Mouse (Mus musculus) myocyte (in vitro differentiated cells): ENCODE data around the gene Slc25a17. TPM values are rescaled to one million over a fixed set of nuclear protein-coding genes. Genes with fewer than 3 reads are reported as not detected.

Source experiments
- H3K27me3 ChIP-seq: one replicate; pipeline ENCODE4 v1.6.1; 2011; ENCODE audit not compliant: control insufficient read depth, insufficient read depth, insufficient read length
- H3K36me3 ChIP-seq: one replicate; pipeline ENCODE4 v1.6.1; 2011; ENCODE audit not compliant: control insufficient read depth, insufficient read depth
- H3K4me2 ChIP-seq: one replicate; pipeline ENCODE4 v1.6.1; 2011; ENCODE audit warnings: low read depth, control low read depth
- H3K4me3 ChIP-seq: one replicate; pipeline ENCODE4 v1.5.1; 2011; ENCODE audit warnings: mild to moderate bottlenecking, control low read depth, moderate library complexity
- H3K79me2 ChIP-seq: one replicate; pipeline ENCODE4 v1.6.1; 2011; ENCODE audit not compliant: control insufficient read depth, insufficient read depth
- H3ac ChIP-seq: one replicate; pipeline ENCODE4 v1.6.1; 2011; ENCODE audit not compliant: control insufficient read depth, insufficient read length
- CEBPB ChIP-seq: IDR thresholded peaks from 2 replicates; pipeline ENCODE4 v1.6.1; 2011; ENCODE audit warnings: mild to moderate bottlenecking, moderate library complexity; ENCODE audit not compliant: poor library complexity, insufficient read depth, severe bottlenecking
- E2F4 ChIP-seq: IDR thresholded peaks from one replicate; pipeline ENCODE4 v1.6.1; 2011; ENCODE audit warnings: mild to moderate bottlenecking, control low read depth, moderate library complexity; ENCODE audit not compliant: insufficient read depth
- MAX ChIP-seq: IDR thresholded peaks from one replicate; pipeline ENCODE4 v1.6.1; 2011; ENCODE audit warnings: low read depth, mild to moderate bottlenecking, control low read depth
- MYOD1 ChIP-seq, 3 experiments: IDR thresholded peaks; one replicate each; pipeline ENCODE4 v1.6.1; 2011; ENCODE audit warnings: control low read depth in 2 of 3, low read depth in 2 of 3, mild to moderate bottlenecking in 2 of 3, moderate library complexity in 1 of 3; ENCODE audit not compliant: insufficient read length in 2 of 3, control insufficient read depth in 1 of 3
- MYOG ChIP-seq, 3 experiments: IDR thresholded peaks; one replicate each; pipeline ENCODE4 v1.6.1; 2011; ENCODE audit warnings: control low read depth in 2 of 3, low read depth in 2 of 3, mild to moderate bottlenecking in 2 of 3; ENCODE audit not compliant: insufficient read length in 2 of 3, control insufficient read depth in 1 of 3, insufficient read depth in 1 of 3
- POLR2A ChIP-seq: IDR thresholded peaks from one replicate; pipeline ENCODE4 v1.6.1; 2011; ENCODE audit warnings: low read depth, mild to moderate bottlenecking, control low read depth, moderate library complexity; ENCODE audit not compliant: insufficient read length
- POLR2AphosphoS2 ChIP-seq: IDR thresholded peaks from one replicate; pipeline ENCODE4 v1.6.1; 2011; ENCODE audit warnings: low read depth, control low read depth; ENCODE audit not compliant: insufficient read length
- REST ChIP-seq: IDR thresholded peaks from one replicate; pipeline ENCODE4 v1.6.1; 2011; ENCODE audit warnings: mild to moderate bottlenecking, control low read depth, moderate library complexity; ENCODE audit not compliant: insufficient read depth, insufficient read length
- SRF ChIP-seq: IDR thresholded peaks from one replicate; pipeline ENCODE4 v1.6.1; 2011; ENCODE audit warnings: low read depth; ENCODE audit not compliant: control insufficient read depth, insufficient read length
- TCF12 ChIP-seq: IDR thresholded peaks from one replicate; pipeline ENCODE4 v1.6.1; 2011; ENCODE audit warnings: mild to moderate bottlenecking, control low read depth; ENCODE audit not compliant: poor library complexity, insufficient read depth, severe bottlenecking
- TCF3 ChIP-seq: IDR thresholded peaks from one replicate; pipeline ENCODE4 v1.6.1; 2011; ENCODE audit warnings: low read depth, control low read depth; ENCODE audit not compliant: insufficient read length
- USF1 ChIP-seq: IDR thresholded peaks from one replicate; pipeline ENCODE4 v1.6.1; 2011; ENCODE audit warnings: low read depth, mild to moderate bottlenecking, control low read depth, moderate library complexity
- polyA plus RNA-seq: library from polyadenylated mRNA; unstranded; fragments of >200 nt; fragmentation: generic; extraction: Trizol; gene quantifications from one replicate; pipeline ENCODE4 v1.2.1, GENCODE M21; 2012; ENCODE audit warnings: missing spikeins

Slc25a17 gene
- polyA plus RNA-seq, 1 experiment: 40.9 TPM

DNA sequence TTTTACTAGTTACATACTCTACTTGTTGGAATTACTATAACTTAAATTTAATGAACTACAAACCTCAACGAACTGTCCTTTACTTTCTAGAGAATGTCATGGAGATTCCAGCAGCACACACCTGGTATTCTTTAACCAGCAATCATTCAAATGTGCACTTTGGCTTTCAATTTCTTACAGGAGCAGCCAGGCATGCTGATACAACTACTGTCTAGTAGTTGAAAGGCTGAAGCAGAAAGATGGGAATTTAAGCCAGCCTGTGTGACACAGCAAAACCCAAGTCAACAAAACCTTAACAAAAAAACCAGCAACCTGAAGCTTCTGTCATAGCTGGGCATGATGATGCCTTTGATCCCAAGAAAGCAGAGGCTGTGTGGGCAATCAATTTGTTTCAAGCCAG, 1.9 kb upstream of the Slc25a17 start:
- peaks cover 47% of the 10 kb centered on the region for H3K36me3 ChIP-seq
- peaks cover 28% of the 10 kb centered on the region for H3K79me2 ChIP-seq
- TF ChIP-seq POLR2A (no peak), MYOG (IDR thresholded peaks at IDR 0.05; ENCODE audit: control insufficient read depth in 1 of 3, insufficient read depth in 1 of 3, insufficient read length in 2 of 3, low read depth in 2 of 3) (no peak), TCF3 (no peak), SRF (no peak), USF1 (no peak), MYOD1 (IDR thresholded peaks at IDR 0.05; ENCODE audit: control insufficient read depth in 1 of 3, insufficient read length in 2 of 3, low read depth in 2 of 3) (no peak), MAX (no peak), TCF12 (no peak), POLR2AphosphoS2 (no peak), E2F4 (no peak), REST (no peak), CEBPB (no peak)
- no peak overlapping the region for H3ac ChIP-seq
- H3K4me3 ChIP-seq: no peak overlapping the region
- H3K4me2 ChIP-seq: no peak overlapping the region
- no peaks in the 10 kb centered on the region for H3K27me3 ChIP-seq

DNA sequence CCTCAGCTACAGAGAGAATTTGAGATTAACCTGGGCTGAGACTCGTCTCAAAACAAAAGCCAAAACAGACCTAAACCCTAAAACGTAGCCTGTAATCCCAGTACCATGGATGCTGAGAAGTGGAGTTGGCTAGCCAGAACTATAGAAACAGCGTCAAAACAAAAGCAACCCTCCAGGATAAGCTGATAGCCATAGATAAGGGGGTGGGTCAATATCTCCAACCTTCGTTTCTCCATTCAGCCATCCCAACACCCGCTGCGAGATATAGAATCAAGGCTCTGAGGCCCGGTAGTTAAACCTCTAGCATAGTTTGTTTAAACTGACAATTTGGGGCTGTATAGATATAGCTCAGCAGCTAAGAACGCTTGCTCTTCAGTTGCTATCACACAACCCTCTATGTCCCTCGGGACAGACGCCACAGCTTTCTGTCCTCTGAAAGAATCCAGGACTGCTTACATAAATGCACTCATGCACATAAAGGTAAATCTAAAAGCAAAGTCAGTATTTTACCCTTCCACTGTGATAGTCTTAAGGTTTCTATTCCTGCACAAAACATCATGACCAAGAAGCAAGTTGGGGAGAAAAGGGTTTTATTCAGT, 904 bp upstream of the Slc25a17 start:
- Histone ChIP-seq H3K27me3 (no peaks in the 10 kb centered on the region), H3K4me3 (no peak overlapping the region)

GRCm38 (mm10) chr15:81361022-81361404, 401 bp upstream of the Slc25a17 start:
- TF ChIP-seq E2F4: no peak
- no peak for TF ChIP-seq POLR2AphosphoS2
- TF ChIP-seq TCF3: no peak
- no peak for TF ChIP-seq POLR2A

More for the DNA sequence above, 904 bp upstream of the Slc25a17 start:
- Histone ChIP-seq H3K4me2 (peak overlapping the region; percentile 93), H3ac (no peak overlapping the region), H3K36me3 (peaks cover 37% of the 10 kb centered on the region), H3K79me2 (peaks cover 29% of the 10 kb centered on the region)
- no peak for TF ChIP-seq MYOD1 (IDR thresholded peaks at IDR 0.05; ENCODE audit: control insufficient read depth in 1 of 3, insufficient read length in 2 of 3, low read depth in 2 of 3)
- TF ChIP-seq POLR2A: no peak
- TF ChIP-seq REST: no peak
- no peak for TF ChIP-seq POLR2AphosphoS2

DNA sequence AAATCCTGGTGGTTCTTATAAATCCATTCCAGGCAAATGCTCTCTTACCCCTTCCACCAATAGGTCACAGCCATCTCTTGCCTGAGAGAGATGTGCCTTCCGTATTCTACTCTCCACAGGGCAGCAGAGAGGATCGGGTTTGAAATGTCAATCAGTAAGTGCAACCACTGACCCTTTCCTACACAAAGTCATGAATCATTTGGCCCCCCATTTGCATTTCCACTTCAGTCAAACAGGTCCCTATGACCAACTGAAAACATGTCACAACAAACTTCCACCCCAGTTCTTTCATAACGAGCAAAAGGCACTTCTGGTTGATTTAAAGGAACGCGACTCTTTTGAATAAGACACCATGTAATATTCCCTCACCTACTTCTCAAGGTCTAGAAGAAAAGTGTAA, 1.2 kb downstream of the Slc25a17 start:
- Histone ChIP-seq H3K4me3 (peak overlapping the region; percentile 53), H3ac (peak overlapping the region; percentile 41), H3K79me2 (peaks cover 29% of the 10 kb centered on the region), H3K27me3 (no peaks in the 10 kb centered on the region), H3K4me2 (peak overlapping the region; percentile 93), H3K36me3 (peaks cover 17% of the 10 kb centered on the region)
- TF ChIP-seq CEBPB (no peak), SRF (no peak), E2F4 (no peak), REST (no peak), TCF12 (no peak), MYOD1 (IDR thresholded peaks at IDR 0.05; ENCODE audit: control insufficient read depth in 1 of 3, insufficient read length in 2 of 3, low read depth in 2 of 3) (no peak), TCF3 (no peak)

More at GRCm38 (mm10) chr15:81361022-81361404, 401 bp upstream of the Slc25a17 start:
- Histone ChIP-seq H3K79me2 (peaks cover 29% of the 10 kb centered on the region), H3ac (peak overlapping the region; percentile 41), H3K36me3 (peaks cover 33% of the 10 kb centered on the region), H3K4me3 (peak overlapping the region; percentile 53), H3K4me2 (peak overlapping the region; percentile 93), H3K27me3 (no peaks in the 10 kb centered on the region)

DNA sequence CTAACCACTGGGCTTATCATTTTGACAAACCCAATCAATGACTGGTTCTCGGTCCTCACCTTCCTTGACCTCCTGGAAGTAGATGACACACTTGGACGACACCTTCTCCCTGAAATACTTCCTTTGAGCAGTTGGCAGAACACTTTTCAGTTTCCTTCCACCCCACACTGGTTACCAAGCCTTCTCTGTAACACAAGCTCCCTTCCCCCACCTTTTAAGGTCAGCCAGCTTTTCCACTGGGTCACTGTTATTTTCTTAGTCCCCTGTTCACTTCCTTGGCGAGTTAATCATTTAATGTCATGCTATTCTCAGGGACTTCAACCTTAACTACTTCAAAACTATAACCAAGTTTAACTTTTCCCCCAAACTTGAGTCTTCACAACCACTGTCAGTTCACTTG, 1.7 kb downstream of the Slc25a17 start:
- no peak overlapping the region for H3K4me3 ChIP-seq
- peaks cover 12% of the 10 kb centered on the region for H3K36me3 ChIP-seq
- no peak overlapping the region for H3ac ChIP-seq
- TF ChIP-seq POLR2A (no peak), USF1 (no peak), REST (no peak), MAX (no peak), TCF12 (no peak), E2F4 (no peak), SRF (no peak), MYOG (IDR thresholded peaks at IDR 0.05; ENCODE audit: control insufficient read depth in 1 of 3, insufficient read depth in 1 of 3, insufficient read length in 2 of 3, low read depth in 2 of 3) (no peak)
- H3K79me2 ChIP-seq: peaks cover 32% of the 10 kb centered on the region
- no peaks in the 10 kb centered on the region for H3K27me3 ChIP-seq
- H3K4me2 ChIP-seq: peak overlapping the region; percentile 93
